Mouse (Mus musculus): ENCODE data around the gene Dpm1. TPM values are rescaled to one million over a fixed set of nuclear protein-coding genes. Genes with fewer than 3 reads are reported as not detected.
A peak's percentile ranks its signal among the peaks of the same experiment; 100 is the strongest.

Dpm1 gene
- 14.0 TPM for polyA plus RNA-seq (2012; fragmentation: generic; extraction: Trizol)
- long read RNA-seq, experiment 1, full-length matches to known transcripts = 23 of 24 reads
- long read RNA-seq, experiment 1, partial matches to known transcripts = 1 of 24 reads
- long read RNA-seq, experiment 1, other reads (novel, unspliced or antisense) = 0 of 24 reads
- long read RNA-seq, experiment 2, transcript Dpm1-209 (9 exons, 2,293 nt) = major isoform, 5 of 6 reads
- long read RNA-seq, experiment 2, partial matches to known transcripts = 0 of 6 reads
- long read RNA-seq, experiment 2, other reads (novel, unspliced or antisense) = 0 of 6 reads

GRCm38 (mm10) chr2:168230026-168230728 lies at the start of gene Dpm1, which contains the start of the genes Gm20716 and Mocs3:
Gene Dpm1 (minus strand): TSS chr2:168230591.
Gene Gm20716 (minus strand): TSS chr2:168230364.
Gene Mocs3 (plus strand): TSS chr2:168230622.
- Histone ChIP-seq H3K36me3 (ENCODE audit: control insufficient read depth, insufficient read depth) (peaks cover 40% of the 10 kb centered on the region), H3ac (ENCODE audit: control insufficient read depth, insufficient read length, low read depth) (peak within 1 kb of the TSS; percentile 96), H3K27me3 (ENCODE audit: control insufficient read depth, insufficient read depth, insufficient read length) (no peaks in the 10 kb centered on the region), H3K79me2 (ENCODE audit: control insufficient read depth, insufficient read depth) (peaks cover 72% of the 10 kb centered on the region), H3K79me3 (ENCODE audit: low read depth) (peaks cover 48% of the 10 kb centered on the region), H3K4me3 (ENCODE audit: insufficient read depth, poor library complexity, severe bottlenecking) (peak within 1 kb of the TSS; percentile 94)
- TF ChIP-seq MAX (IDR thresholded peaks at IDR 0.05) (no peak), FOSL1 (IDR thresholded peaks at IDR 0.05; ENCODE audit: insufficient read depth, low read length, poor library complexity, severe bottlenecking) (no peak), CEBPB (IDR thresholded peaks at IDR 0.05; ENCODE audit: low read depth) (no peak), USF1 (IDR thresholded peaks at IDR 0.05; ENCODE audit: low read depth) (no peak), MYOG (IDR thresholded peaks at IDR 0.05; ENCODE audit: control insufficient read depth, extremely low read depth, insufficient read length) (no peak), MYOD1 (IDR thresholded peaks at IDR 0.05; ENCODE audit: control insufficient read depth, insufficient read length, low read depth) (no peak), CTCF (IDR thresholded peaks at IDR 0.05; ENCODE audit: control insufficient read depth, insufficient read depth, insufficient read length) (no peak)

DNA sequence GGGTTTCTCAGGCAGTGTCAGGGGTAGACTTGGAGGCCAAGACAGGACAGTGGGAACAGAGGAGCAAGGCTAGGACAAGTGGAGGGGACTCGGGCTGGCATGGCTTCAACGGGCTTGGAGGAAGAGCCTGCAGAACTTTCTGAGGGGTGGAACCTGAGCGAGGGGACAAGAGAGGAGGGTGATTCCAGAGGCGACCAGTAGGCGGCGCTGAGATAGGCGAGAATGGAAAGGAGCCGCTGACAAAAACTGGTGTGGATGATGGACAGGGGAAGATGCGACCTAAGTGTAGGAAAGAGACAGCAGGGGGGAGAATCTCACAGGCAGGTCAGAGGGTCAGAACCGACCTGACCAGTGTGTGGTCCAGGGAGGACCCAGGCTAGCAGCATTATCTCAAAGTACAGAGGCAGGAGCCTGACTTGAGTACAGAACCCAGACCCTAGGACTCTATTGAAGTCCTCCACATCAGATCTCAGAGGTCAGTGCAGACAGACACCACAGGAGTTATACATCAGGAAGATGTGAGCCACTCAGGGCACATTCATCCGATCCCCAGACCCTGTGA lies 44.1 kb upstream of the Dpm1 start:
- no peaks in the 10 kb centered on the region for H3K79me2 ChIP-seq (ENCODE audit: control insufficient read depth, insufficient read depth)
- no peak for TF ChIP-seq FOSL1 (IDR thresholded peaks at IDR 0.05; ENCODE audit: insufficient read depth, low read length, poor library complexity, severe bottlenecking)
- TF ChIP-seq MYOG (IDR thresholded peaks at IDR 0.05; ENCODE audit: control insufficient read depth, extremely low read depth, insufficient read length) = no peak
- no peak for TF ChIP-seq USF1 (IDR thresholded peaks at IDR 0.05; ENCODE audit: low read depth)
- no peak for TF ChIP-seq MYOD1 (IDR thresholded peaks at IDR 0.05; ENCODE audit: control insufficient read depth, insufficient read length, low read depth)
- TF ChIP-seq CTCF (IDR thresholded peaks at IDR 0.05; ENCODE audit: control insufficient read depth, insufficient read depth, insufficient read length) = peak; percentile 20
- no peak for TF ChIP-seq MAX (IDR thresholded peaks at IDR 0.05)
- no peak for TF ChIP-seq CEBPB (IDR thresholded peaks at IDR 0.05; ENCODE audit: low read depth)
- H3ac ChIP-seq (ENCODE audit: control insufficient read depth, insufficient read length, low read depth) = no peak overlapping the region
- no peaks in the 10 kb centered on the region for H3K79me3 ChIP-seq (ENCODE audit: low read depth)
- H3K36me3 ChIP-seq (ENCODE audit: control insufficient read depth, insufficient read depth) = no peaks in the 10 kb centered on the region
- H3K27me3 ChIP-seq (ENCODE audit: control insufficient read depth, insufficient read depth, insufficient read length) = peaks cover 79% of the 10 kb centered on the region
- no peak overlapping the region for H3K4me3 ChIP-seq (ENCODE audit: insufficient read depth, poor library complexity, severe bottlenecking)

- no peak overlapping the region for H3ac ChIP-seq (ENCODE audit: control insufficient read depth, insufficient read length, low read depth)
- no peaks in the 10 kb centered on the region for H3K36me3 ChIP-seq (ENCODE audit: control insufficient read depth, insufficient read depth)
- no peak for TF ChIP-seq MYOD1 (IDR thresholded peaks at IDR 0.05; ENCODE audit: control insufficient read depth, insufficient read length, low read depth)
- no peak for TF ChIP-seq USF1 (IDR thresholded peaks at IDR 0.05; ENCODE audit: low read depth)
- TF ChIP-seq CTCF (IDR thresholded peaks at IDR 0.05; ENCODE audit: control insufficient read depth, insufficient read depth, insufficient read length) = no peak
- no peak for TF ChIP-seq MYOG (IDR thresholded peaks at IDR 0.05; ENCODE audit: control insufficient read depth, extremely low read depth, insufficient read length)
- TF ChIP-seq MAX (IDR thresholded peaks at IDR 0.05) = no peak
- no peak for TF ChIP-seq CEBPB (IDR thresholded peaks at IDR 0.05; ENCODE audit: low read depth)
- no peaks in the 10 kb centered on the region for H3K79me2 ChIP-seq (ENCODE audit: control insufficient read depth, insufficient read depth)
- no peaks in the 10 kb centered on the region for H3K79me3 ChIP-seq (ENCODE audit: low read depth)
- H3K27me3 ChIP-seq (ENCODE audit: control insufficient read depth, insufficient read depth, insufficient read length) = peaks cover 80% of the 10 kb centered on the region
- no peak overlapping the region for H3K4me3 ChIP-seq (ENCODE audit: insufficient read depth, poor library complexity, severe bottlenecking)
Measured at GRCm38 (mm10) chr2:168273387-168273786, 43.0 kb upstream of the Dpm1 start.

DNA sequence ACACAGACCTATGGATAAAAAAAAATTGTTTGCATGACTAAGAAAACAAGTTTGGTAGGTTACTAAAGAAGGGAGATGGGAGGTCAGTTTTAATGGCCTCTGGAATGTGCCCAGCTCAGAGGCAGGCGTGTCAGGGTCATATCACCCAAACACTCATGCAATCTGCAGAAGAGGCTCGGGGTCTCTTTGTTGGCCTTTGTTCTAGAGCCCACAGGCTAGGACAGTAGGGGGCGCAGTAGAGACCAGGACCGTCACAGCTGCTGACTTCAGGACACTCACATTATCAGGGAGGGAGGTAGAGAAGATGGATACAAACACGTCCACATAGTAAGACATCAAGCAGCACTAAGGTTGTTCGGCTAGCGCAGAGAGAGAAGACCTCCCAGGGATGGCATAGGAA lies 37.6 kb upstream of the Dpm1 start:
- Histone ChIP-seq H3K79me2 (ENCODE audit: control insufficient read depth, insufficient read depth) (no peaks in the 10 kb centered on the region), H3K79me3 (ENCODE audit: low read depth) (no peaks in the 10 kb centered on the region), H3K4me3 (ENCODE audit: insufficient read depth, poor library complexity, severe bottlenecking) (no peak overlapping the region), H3K36me3 (ENCODE audit: control insufficient read depth, insufficient read depth) (no peaks in the 10 kb centered on the region), H3K27me3 (ENCODE audit: control insufficient read depth, insufficient read depth, insufficient read length) (peaks cover 44% of the 10 kb centered on the region), H3ac (ENCODE audit: control insufficient read depth, insufficient read length, low read depth) (no peak overlapping the region)
- no peak for TF ChIP-seq MAX (IDR thresholded peaks at IDR 0.05)
- TF ChIP-seq CEBPB (IDR thresholded peaks at IDR 0.05; ENCODE audit: low read depth) = no peak
- TF ChIP-seq MYOD1 (IDR thresholded peaks at IDR 0.05; ENCODE audit: control insufficient read depth, insufficient read length, low read depth) = no peak
- no peak for TF ChIP-seq FOSL1 (IDR thresholded peaks at IDR 0.05; ENCODE audit: insufficient read depth, low read length, poor library complexity, severe bottlenecking)
- TF ChIP-seq CTCF (IDR thresholded peaks at IDR 0.05; ENCODE audit: control insufficient read depth, insufficient read depth, insufficient read length) = no peak
- no peak for TF ChIP-seq MYOG (IDR thresholded peaks at IDR 0.05; ENCODE audit: control insufficient read depth, extremely low read depth, insufficient read length)
- no peak for TF ChIP-seq USF1 (IDR thresholded peaks at IDR 0.05; ENCODE audit: low read depth)

GRCm38 (mm10) chr2:168260900-168261299 lies 30.5 kb upstream of the Dpm1 start:
- TF ChIP-seq USF1 (IDR thresholded peaks at IDR 0.05; ENCODE audit: low read depth) (no peak), MYOD1 (IDR thresholded peaks at IDR 0.05; ENCODE audit: control insufficient read depth, insufficient read length, low read depth) (no peak), MAX (IDR thresholded peaks at IDR 0.05) (no peak), CTCF (IDR thresholded peaks at IDR 0.05; ENCODE audit: control insufficient read depth, insufficient read depth, insufficient read length) (no peak), MYOG (IDR thresholded peaks at IDR 0.05; ENCODE audit: control insufficient read depth, extremely low read depth, insufficient read length) (no peak), FOSL1 (IDR thresholded peaks at IDR 0.05; ENCODE audit: insufficient read depth, low read length, poor library complexity, severe bottlenecking) (no peak), CEBPB (IDR thresholded peaks at IDR 0.05; ENCODE audit: low read depth) (no peak)
- no peaks in the 10 kb centered on the region for H3K79me2 ChIP-seq (ENCODE audit: control insufficient read depth, insufficient read depth)
- H3K79me3 ChIP-seq (ENCODE audit: low read depth) = no peaks in the 10 kb centered on the region
- no peak overlapping the region for H3K4me3 ChIP-seq (ENCODE audit: insufficient read depth, poor library complexity, severe bottlenecking)
- peaks cover 63% of the 10 kb centered on the region for H3K27me3 ChIP-seq (ENCODE audit: control insufficient read depth, insufficient read depth, insufficient read length)
- H3ac ChIP-seq (ENCODE audit: control insufficient read depth, insufficient read length, low read depth) = no peak overlapping the region
- no peaks in the 10 kb centered on the region for H3K36me3 ChIP-seq (ENCODE audit: control insufficient read depth, insufficient read depth)
